Mouse (Mus musculus) ES-Bruce4 (cell line): ENCODE data around the gene Cacna1d. TPM values are rescaled to one million over a fixed set of nuclear protein-coding genes. Genes with fewer than 3 reads are reported as not detected.

Experiments used
- H3K27ac ChIP-seq: 2 replicates; pipeline ENCODE4 v1.5.1; 2012; ENCODE audit warnings: low read length, inconsistent platforms; ENCODE audit not compliant: insufficient read depth
- H3K27me3 ChIP-seq: 2 replicates; pipeline ENCODE4 v1.6.1; 2012; ENCODE audit warnings: mild to moderate bottlenecking, low read length, inconsistent platforms; ENCODE audit not compliant: control insufficient read depth, poor library complexity, insufficient read depth, severe bottlenecking
- H3K36me3 ChIP-seq: 2 replicates; pipeline ENCODE4 v1.6.1; 2012; ENCODE audit warnings: inconsistent platforms, mild to moderate bottlenecking, low read length, moderate library complexity; ENCODE audit not compliant: control insufficient read depth, poor library complexity, insufficient read depth, severe bottlenecking
- H3K4me1 ChIP-seq: one replicate; pipeline ENCODE4 v1.8.1; 2011; ENCODE audit warnings: low read length; ENCODE audit not compliant: control insufficient read depth, insufficient read depth
- H3K4me3 ChIP-seq: 2 replicates; pipeline ENCODE4 v1.5.1; 2011; ENCODE audit warnings: low read depth, mild to moderate bottlenecking, low read length
- H3K9ac ChIP-seq: 2 replicates; pipeline ENCODE4 v1.6.1; 2012; ENCODE audit warnings: low read depth, mild to moderate bottlenecking, inconsistent platforms; ENCODE audit not compliant: poor library complexity, severe bottlenecking
- H3K9me3 ChIP-seq: replicated peaks from 2 replicates; pipeline ENCODE4 v1.6.1; 2012; ENCODE audit warnings: mild to moderate bottlenecking, low read length, inconsistent platforms; ENCODE audit not compliant: control insufficient read depth, poor library complexity, insufficient read depth, severe bottlenecking
- CTCF ChIP-seq: IDR thresholded peaks from one replicate; pipeline ENCODE4 v1.8.1; 2011; ENCODE audit warnings: low read depth, low read length
- EP300 ChIP-seq: IDR thresholded peaks from 2 replicates; pipeline ENCODE4 v1.6.1; 2011; ENCODE audit warnings: low read depth, low read length; ENCODE audit not compliant: insufficient read depth
- POLR2A ChIP-seq: IDR thresholded peaks from one replicate; pipeline ENCODE4 v1.8.1; 2011; ENCODE audit warnings: low read length; ENCODE audit not compliant: insufficient read depth
- polyA plus RNA-seq: library from polyadenylated mRNA; stranded (reverse); fragments of >200 nt; gene quantifications from 2 replicates; pipeline ENCODE4 v1.2.4, GENCODE M21; 2011; ENCODE audit warnings: low read depth; ENCODE audit not compliant: missing spikeins, insufficient read depth, insufficient read length

Gene Cacna1d
- polyA plus RNA-seq, 1 experiment, result 0.24 TPM

GRCm38 (mm10) chr14:30474416-30474815, 16.8 kb downstream of the Cacna1d start:
- Histone ChIP-seq H3K9ac (no peak overlapping the region), H3K4me3 (no peak overlapping the region), H3K36me3 (no peaks in the 10 kb centered on the region), H3K27me3 (no peaks in the 10 kb centered on the region), H3K4me1 (peaks cover 2% of the 10 kb centered on the region), H3K27ac (no peak overlapping the region), H3K9me3 (no peaks in the 10 kb centered on the region)
- TF ChIP-seq CTCF (no peak), POLR2A (no peak)

- TF ChIP-seq POLR2A (no peak), EP300 (no peak), CTCF (no peak)
- H3K9me3 ChIP-seq, result no peaks in the 10 kb centered on the region
- H3K4me3 ChIP-seq, result no peak overlapping the region
- no peak overlapping the region for H3K27ac ChIP-seq
- H3K36me3 ChIP-seq, result no peaks in the 10 kb centered on the region
- H3K27me3 ChIP-seq, result no peaks in the 10 kb centered on the region
- H3K4me1 ChIP-seq, result peaks cover 2% of the 10 kb centered on the region
- H3K9ac ChIP-seq, result no peak overlapping the region
Observed at GRCm38 (mm10) chr14:30473605-30474004, 17.6 kb downstream of the Cacna1d start.

GRCm38 (mm10) chr14:30463312-30463711, 27.9 kb downstream of the Cacna1d start:
- Histone ChIP-seq H3K4me1 (no peaks in the 10 kb centered on the region), H3K27ac (no peak overlapping the region), H3K36me3 (no peaks in the 10 kb centered on the region), H3K9ac (no peak overlapping the region), H3K27me3 (no peaks in the 10 kb centered on the region), H3K4me3 (no peak overlapping the region), H3K9me3 (no peaks in the 10 kb centered on the region)
- TF ChIP-seq CTCF, result no peak
- TF ChIP-seq POLR2A, result no peak
- no peak for TF ChIP-seq EP300

GRCm38 (mm10) chr14:30459891-30460523, 31.2 kb downstream of the Cacna1d start:
- no peak overlapping the region for H3K9ac ChIP-seq
- no peak overlapping the region for H3K27ac ChIP-seq
- no peaks in the 10 kb centered on the region for H3K4me1 ChIP-seq
- H3K36me3 ChIP-seq, result no peaks in the 10 kb centered on the region
- no peaks in the 10 kb centered on the region for H3K9me3 ChIP-seq
- TF ChIP-seq EP300 (no peak), CTCF (peak; percentile 89), POLR2A (no peak)
- no peak overlapping the region for H3K4me3 ChIP-seq
- H3K27me3 ChIP-seq, result no peaks in the 10 kb centered on the region

GRCm38 (mm10) chr14:30458820-30459219, 32.4 kb downstream of the Cacna1d start:
- no peaks in the 10 kb centered on the region for H3K27me3 ChIP-seq

GRCm38 (mm10) chr14:30457897-30458296, 33.4 kb downstream of the Cacna1d start:
- H3K27ac ChIP-seq, result no peak overlapping the region
- H3K27me3 ChIP-seq, result no peaks in the 10 kb centered on the region
- no peak for TF ChIP-seq POLR2A
- TF ChIP-seq EP300, result no peak
- TF ChIP-seq CTCF, result no peak
- no peaks in the 10 kb centered on the region for H3K4me1 ChIP-seq
- no peaks in the 10 kb centered on the region for H3K9me3 ChIP-seq
- no peak overlapping the region for H3K9ac ChIP-seq
- H3K36me3 ChIP-seq, result no peaks in the 10 kb centered on the region
- no peak overlapping the region for H3K4me3 ChIP-seq

More at GRCm38 (mm10) chr14:30458820-30459219, 32.4 kb downstream of the Cacna1d start:
- TF ChIP-seq CTCF, result no peak
- TF ChIP-seq EP300, result no peak
- no peak for TF ChIP-seq POLR2A
- Histone ChIP-seq H3K4me1 (no peaks in the 10 kb centered on the region), H3K27ac (no peak overlapping the region), H3K9me3 (no peaks in the 10 kb centered on the region), H3K9ac (no peak overlapping the region), H3K36me3 (no peaks in the 10 kb centered on the region), H3K4me3 (no peak overlapping the region)
